In the genomic region with DNA sequence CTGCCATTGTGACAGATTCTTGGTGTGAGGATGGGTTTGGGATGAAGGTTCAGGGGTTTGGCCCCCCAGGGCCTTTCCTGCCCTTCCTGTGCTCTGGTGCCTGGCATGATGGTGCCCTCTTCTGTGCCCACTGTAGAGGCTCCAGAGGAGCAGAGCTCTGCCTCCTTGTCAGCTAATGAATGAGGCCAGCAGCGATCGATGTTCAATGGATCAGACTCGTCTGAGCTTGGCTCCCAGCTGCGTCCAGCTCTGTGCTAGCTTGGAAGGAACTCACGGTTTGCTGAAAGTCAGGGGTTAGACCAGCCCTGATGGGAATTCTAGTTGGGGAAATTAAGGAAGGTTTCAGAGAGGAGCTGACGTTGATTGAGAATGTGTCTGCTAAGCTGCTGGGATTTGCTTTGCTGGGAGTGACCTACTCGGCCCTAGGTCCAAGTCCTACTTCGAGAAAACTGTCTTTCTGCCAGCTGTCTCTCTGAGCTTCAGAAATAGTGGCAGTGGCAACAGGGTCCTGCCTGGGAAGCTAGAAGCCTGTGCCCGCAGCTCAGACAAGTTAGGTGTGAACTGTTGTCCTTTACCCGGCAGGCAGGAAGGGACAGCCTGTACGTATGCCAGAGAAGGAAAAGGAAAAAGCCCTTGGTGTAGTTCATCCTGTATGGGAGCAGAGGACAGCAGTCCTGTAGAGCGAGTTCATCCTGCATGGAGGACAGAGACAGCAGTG, we compare ENCODE assay signal across 9 mouse cellular contexts.
DNase-seq lines count a peak whose midpoint lies in the region; ATAC-seq lines count a peak whose summit lies in the region.
"Had no signal": no experiment of that assay in that cellular context is flagged by ENCODE, and none has a peak within 500 bp of the region (broad histone marks: within the 10 kb centered on the region; RNA-seq: fewer than 3 reads in every experiment).

No protein-coding gene starts in this region.

- peak overlapping the region; percentile 85 for H3K9ac ChIP-seq in hindbrain, embryonic 13.5 days
- H3K9ac ChIP-seq in liver, embryonic 15.5 days, result no peak overlapping the region

- ATAC-seq in hindbrain, embryonic 13.5 days (ENCODE audit: low FRiP score), result no peak
- no peak for ATAC-seq in liver, embryonic 15.5 days (ENCODE audit: insufficient read depth)
- no peak for ATAC-seq in frontal cortex, adult (ENCODE audit: low TSS enrichment)

- H3K9me3 ChIP-seq in hindbrain, embryonic 13.5 days, result no peaks in the 10 kb centered on the region
- H3K9me3 ChIP-seq in liver, embryonic 15.5 days (replicated peaks), result no peaks in the 10 kb centered on the region

- H3K4me3 ChIP-seq in hindbrain, embryonic 13.5 days, result peak overlapping the region; percentile 58; the same call in 1 of the 2 replicates
- H3K4me3 ChIP-seq in liver, embryonic 15.5 days (replicated peaks), result no peak overlapping the region

- H3K36me3 ChIP-seq in hindbrain, embryonic 13.5 days, result no peaks in the 10 kb centered on the region
- H3K36me3 ChIP-seq in liver, embryonic 15.5 days (replicated peaks), result no peaks in the 10 kb centered on the region

- H3K27me3 ChIP-seq in hindbrain, embryonic 13.5 days, result peaks cover 9% of the 10 kb centered on the region; the same call in 1 of the 2 replicates
- H3K27me3 ChIP-seq in liver, embryonic 15.5 days, result peaks cover 37% of the 10 kb centered on the region

- H3K4me2 ChIP-seq in hindbrain, embryonic 13.5 days, result peak overlapping the region; percentile 89
- H3K4me2 ChIP-seq in liver, embryonic 15.5 days, result peak overlapping the region; percentile 21; the same call in 1 of the 2 replicates

- DNase-seq in cerebellum, adult 11 months, result peak; percentile 50
- DNase-seq in cerebellum, postnatal 4 days (ENCODE audit: low spot score in 2 of 2), result no peak
- peak; percentile 41 to 59 for DNase-seq in cerebellum, postnatal 14 days
- no peak for DNase-seq in natural killer cell, adult 2 months (ENCODE audit: low spot score in 2 of 2)
- DNase-seq in urinary bladder, adult 2 months (ENCODE audit: low spot score), result no peak
- DNase-seq: adrenal gland, adult 2 months had no signal

- peaks cover 94% of the 10 kb centered on the region for H3K4me1 ChIP-seq in hindbrain, embryonic 13.5 days (replicated peaks)
- peaks cover 50% of the 10 kb centered on the region for H3K4me1 ChIP-seq in liver, embryonic 15.5 days (replicated peaks)

- H3K27ac ChIP-seq in hindbrain, embryonic 13.5 days, result no peak overlapping the region
- H3K27ac ChIP-seq in liver, embryonic 15.5 days (replicated peaks), result no peak overlapping the region

- 36% methylated on average over 12 of the region's 12 CpGs for WGBS in hindbrain, embryonic 13.5 days
- WGBS in liver, embryonic 15.5 days (ENCODE audit: insufficient replicate concordance), result 53% methylated on average over 12 of the region's 12 CpGs

Comparison
In these comparisons a context has a peak if more than half of its experiments do, and no peak if none do; other contexts are left out.
1. DNase-seq: peak in cerebellum, adult 11 months (single experiment) and cerebellum, postnatal 14 days (2 of 2); none in cerebellum, postnatal 4 days (0 of 2), natural killer cell, adult 2 months (0 of 2) and urinary bladder, adult 2 months (single experiment).